Mouse (Mus musculus) kidney, adult 2 months (tissue): ENCODE data around the gene Ano2.

ENCODE experiments used
- CTCF ChIP-seq: fragments of 200-500 bp; conservative IDR thresholded peaks from 2 replicates; pipeline ENCODE4 v1.5.1; 2011; ENCODE audit warnings: low read depth, mild to moderate bottlenecking, control low read depth, low read length, moderate library complexity, mixed read lengths; ENCODE audit not compliant: insufficient read depth, insufficient read length
- POLR2A ChIP-seq: fragments of 200-500 bp; IDR thresholded peaks from one replicate; pipeline ENCODE4 v1.6.1; 2011; ENCODE audit warnings: low read depth, low read length, control low read depth

DNA sequence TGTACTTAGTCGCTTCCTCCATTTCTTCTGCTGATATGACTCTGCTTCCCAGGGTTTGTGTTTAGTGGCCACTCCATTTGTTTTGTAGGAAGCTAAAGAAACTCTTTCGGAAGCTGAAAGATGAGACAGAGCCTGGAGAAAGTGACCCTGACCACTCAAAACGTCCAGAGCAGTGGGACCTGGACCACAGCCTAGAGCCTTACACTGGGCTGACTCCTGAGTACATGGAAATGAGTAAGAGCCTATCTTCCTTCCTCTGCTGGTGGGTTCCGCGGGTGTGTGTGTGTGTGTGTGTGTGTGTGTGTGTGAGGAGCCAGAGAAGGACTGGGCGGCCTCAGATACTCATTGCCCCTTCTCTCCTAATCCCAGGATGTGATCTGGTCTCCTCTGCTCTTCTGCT lies 302.5 kb downstream of the Ano2 start:
- TF ChIP-seq POLR2A, result no peak
- TF ChIP-seq CTCF, result no peak
